Mouse (Mus musculus) CH12.LX (cell line): ENCODE data around the gene Eya4.

Experiments used
- CTCF ChIP-seq, 2 experiments: IDR thresholded peaks in 1 of 2; conservative IDR thresholded peaks in 1 of 2; 2 replicates each; pipeline ENCODE4 v1.5.1; 2011 to 2012; ENCODE audit warnings: low read depth in 2 of 2, low read length in 2 of 2, improper control_type of control experiment in 1 of 2, inconsistent platforms in 1 of 2, mild to moderate bottlenecking in 1 of 2, moderate library complexity in 1 of 2
- EP300 ChIP-seq: IDR thresholded peaks from 2 replicates; pipeline ENCODE4 v1.6.1; 2011; ENCODE audit warnings: low read length, improper control_type of control experiment
- JUN ChIP-seq: IDR thresholded peaks from 2 replicates; pipeline ENCODE4 v1.6.1; 2011; ENCODE audit warnings: low read depth, mild to moderate bottlenecking, low read length, improper control_type of control experiment, moderate library complexity; ENCODE audit not compliant: insufficient read depth
- JUND ChIP-seq: conservative IDR thresholded peaks from 2 replicates; pipeline ENCODE4 v1.6.1; 2011; ENCODE audit warnings: low read depth, low read length, improper control_type of control experiment
- MAX ChIP-seq: IDR thresholded peaks from 2 replicates; pipeline ENCODE4 v1.6.1; 2011; ENCODE audit warnings: low read length, improper control_type of control experiment
- MAZ ChIP-seq: IDR thresholded peaks from 2 replicates; pipeline ENCODE4 v1.6.1; 2012; ENCODE audit warnings: low read depth, mild to moderate bottlenecking, inconsistent platforms, low read length, improper control_type of control experiment, moderate library complexity
- MYC ChIP-seq: IDR thresholded peaks from 2 replicates; pipeline ENCODE4 v1.6.1; 2011; ENCODE audit warnings: low read depth, mild to moderate bottlenecking, improper control_type of control experiment, low read length
- POLR2A ChIP-seq: IDR thresholded peaks from 2 replicates; pipeline ENCODE4 v1.6.1; 2011; ENCODE audit warnings: low read depth, mild to moderate bottlenecking, improper control_type of control experiment, low read length
- TCF12 ChIP-seq: IDR thresholded peaks from 2 replicates; pipeline ENCODE4 v1.6.1; 2014; ENCODE audit warnings: low read depth, mild to moderate bottlenecking, inconsistent platforms, low read length, improper control_type of control experiment
- ZKSCAN1 ChIP-seq: IDR thresholded peaks from 2 replicates; pipeline ENCODE4 v1.6.1; 2012; ENCODE audit warnings: low read depth, inconsistent platforms, low read length, improper control_type of control experiment, borderline replicate concordance
- ZMIZ1 ChIP-seq: IDR thresholded peaks from 2 replicates; pipeline ENCODE4 v1.6.1; 2012; ENCODE audit warnings: low read depth, mild to moderate bottlenecking, inconsistent platforms, low read length, improper control_type of control experiment

DNA sequence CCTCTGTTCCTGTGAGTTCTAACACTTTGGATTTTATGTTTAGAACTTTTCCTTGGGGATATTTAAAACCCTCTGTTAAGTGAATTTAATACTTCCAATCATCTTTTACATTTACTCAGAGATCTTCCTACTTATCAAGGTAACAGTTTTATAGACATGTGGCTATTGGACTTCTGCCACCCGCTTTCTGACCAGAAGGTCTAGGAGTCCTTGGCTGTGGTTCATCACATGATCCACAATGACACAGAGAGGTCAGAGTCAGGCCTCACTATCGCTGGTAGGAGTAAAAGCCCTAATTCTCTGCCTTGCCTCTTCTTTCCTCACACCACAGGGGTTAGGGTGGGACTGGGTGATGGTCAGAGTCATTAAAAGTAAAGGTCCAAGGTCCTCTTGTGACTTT is 277.2 kb downstream of the Eya4 start:
- TF ChIP-seq MYC (no peak), JUND (no peak), POLR2A (no peak), MAX (no peak), ZKSCAN1 (no peak), CTCF (conservative IDR thresholded peaks at IDR 0.05 in 1 of 2, IDR thresholded peaks at IDR 0.05 in 1 of 2; ENCODE audit: low read depth in 2 of 2, low read length in 2 of 2) (no peak), ZMIZ1 (no peak), TCF12 (no peak), MAZ (no peak), JUN (no peak), EP300 (no peak)
